Mouse (Mus musculus) neural tube, postnatal 0 days (tissue): ENCODE results near the gene Slc5a3. TPM values are rescaled to one million over a fixed set of nuclear protein-coding genes. Genes with fewer than 3 reads are reported as not detected.

Experiments
- polyA plus RNA-seq: library from polyadenylated mRNA; unstranded; fragments of >200 nt; fragmentation: Nextera tagmentation; extraction: Ambion mirVana; gene quantifications from 2 replicates; pipeline ENCODE4 v1.2.1, GENCODE M21; 2015

The Slc5a3 gene
- 9.0 and 9.2 TPM in 2 replicates for polyA plus RNA-seq

GRCm38 (mm10) chr16:92057852-92058643 is at the start of gene Slc5a3, which contains the start of the genes Mrps6 and Gm49711:
Gene Slc5a3 (plus strand): TSS chr16:92058322.
Gene Mrps6 (plus strand): TSS chr16:92058270.
Gene Gm49711 (plus strand): TSS chr16:92058316.

Other genes with a start within 250 kb of the Slc5a3 start
- 199 and 206 TPM in 2 replicates for gene Mrps6, start 52 bp upstream of the Slc5a3 start, polyA plus RNA-seq
- gene Gm49711, start within 50 bp of the Slc5a3 start, polyA plus RNA-seq = 0.92 and 1.0 TPM in 2 replicates
- 0.14 and 0.44 TPM in 2 replicates for gene Kcne2, start 234.1 kb downstream of the Slc5a3 start, polyA plus RNA-seq
- gene Smim11, start 243.0 kb downstream of the Slc5a3 start, polyA plus RNA-seq = 56.6 and 70.8 TPM in 2 replicates